Mouse (Mus musculus): ENCODE data around the gene Phlda1. TPM values are rescaled to one million over a fixed set of nuclear protein-coding genes. Genes with fewer than 3 reads are reported as not detected.

The Phlda1 gene
- polyA plus RNA-seq, 1 experiment from 2014 or later: 4.7 TPM

- Histone ChIP-seq H3K9me3 (replicated peaks; ENCODE audit: control insufficient read depth, low read length) (no peaks in the 10 kb centered on the region), H3K27me3 (ENCODE audit: control insufficient read depth, insufficient read depth, low read depth, low read length) (no peaks in the 10 kb centered on the region)
- no peak for ATAC-seq (ENCODE audit: low read depth)
Observed at GRCm38 (mm10) chr10:111518350-111518749, 12.3 kb downstream of the Phlda1 start.

GRCm38 (mm10) chr10:111519620-111520370 lies 13.7 kb downstream of the Phlda1 start:
- Histone ChIP-seq H3K36me3 (ENCODE audit: control insufficient read depth, insufficient read depth) (no peaks in the 10 kb centered on the region), H3K9ac (ENCODE audit: low read depth, low read length) (no peak overlapping the region)

More at GRCm38 (mm10) chr10:111518350-111518749, 12.3 kb downstream of the Phlda1 start:
- Histone ChIP-seq H3K4me2 (ENCODE audit: low read depth, low read length) (no peak overlapping the region), H3K27ac (ENCODE audit: low read length) (no peak overlapping the region), H3K4me3 (ENCODE audit: low read depth, low read length) (no peak overlapping the region), H3K9ac (ENCODE audit: low read depth, low read length) (no peak overlapping the region), H3K4me1 (ENCODE audit: control insufficient read depth, low read depth, low read length) (no peaks in the 10 kb centered on the region; the same call in none of the 2 replicates), H3K36me3 (ENCODE audit: control insufficient read depth, insufficient read depth) (no peaks in the 10 kb centered on the region)
- WGBS (ENCODE audit: insufficient replicate concordance): 66% methylated on average over 4 of the region's 4 CpGs

GRCm38 (mm10) chr10:111520621-111521020 lies 14.5 kb downstream of the Phlda1 start:
- Histone ChIP-seq H3K27me3 (ENCODE audit: control insufficient read depth, insufficient read depth, low read depth, low read length) (no peaks in the 10 kb centered on the region), H3K4me1 (ENCODE audit: control insufficient read depth, low read depth, low read length) (no peaks in the 10 kb centered on the region; the same call in none of the 2 replicates), H3K36me3 (ENCODE audit: control insufficient read depth, insufficient read depth) (no peaks in the 10 kb centered on the region), H3K4me2 (ENCODE audit: low read depth, low read length) (no peak overlapping the region), H3K4me3 (ENCODE audit: low read depth, low read length) (no peak overlapping the region), H3K27ac (ENCODE audit: low read length) (no peak overlapping the region), H3K9ac (ENCODE audit: low read depth, low read length) (no peak overlapping the region), H3K9me3 (replicated peaks; ENCODE audit: control insufficient read depth, low read length) (no peaks in the 10 kb centered on the region)
- ATAC-seq (ENCODE audit: low read depth): no peak
- whole genome bisulfite sequencing (ENCODE audit: insufficient replicate concordance): 70% methylated on average over 3 of the region's 3 CpGs

More at GRCm38 (mm10) chr10:111519620-111520370, 13.7 kb downstream of the Phlda1 start:
- Histone ChIP-seq H3K9me3 (replicated peaks; ENCODE audit: control insufficient read depth, low read length) (no peaks in the 10 kb centered on the region), H3K4me3 (ENCODE audit: low read depth, low read length) (no peak overlapping the region; the same call in 1 of the 2 replicates), H3K4me2 (ENCODE audit: low read depth, low read length) (no peak overlapping the region), H3K4me1 (ENCODE audit: control insufficient read depth, low read depth, low read length) (no peaks in the 10 kb centered on the region; the same call in none of the 2 replicates), H3K27ac (ENCODE audit: low read length) (no peak overlapping the region), H3K27me3 (ENCODE audit: control insufficient read depth, insufficient read depth, low read depth, low read length) (no peaks in the 10 kb centered on the region)
- no peak for ATAC-seq (ENCODE audit: low read depth)
- 48% methylated on average over 24 of the region's 24 CpGs for WGBS (ENCODE audit: insufficient replicate concordance)

DNA sequence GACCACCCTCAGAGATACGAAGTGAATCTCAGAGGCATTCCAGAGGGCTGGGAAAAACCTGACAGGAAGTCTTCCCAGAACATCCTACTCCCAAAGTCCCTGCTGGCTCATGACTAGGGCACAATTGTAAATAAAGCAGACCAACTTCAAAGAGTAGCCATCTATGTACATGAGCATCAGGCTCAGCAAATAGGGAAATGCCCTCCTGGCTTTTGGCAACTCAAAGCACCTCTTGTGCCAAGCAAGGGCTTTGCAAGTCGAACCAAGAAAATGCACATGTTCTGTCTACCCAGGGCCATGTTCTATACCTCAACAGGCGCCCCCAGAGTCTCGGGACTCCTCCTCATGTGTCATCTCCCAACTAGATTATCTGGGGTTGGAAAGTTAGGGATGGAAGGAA lies 15.6 kb downstream of the Phlda1 start:
- no peaks in the 10 kb centered on the region for H3K36me3 ChIP-seq (ENCODE audit: control insufficient read depth, insufficient read depth)
- WGBS (ENCODE audit: insufficient replicate concordance): 49% methylated on average over 4 of the region's 4 CpGs

GRCm38 (mm10) chr10:111522230-111522629 lies 16.1 kb downstream of the Phlda1 start:
- no peak overlapping the region for H3K4me3 ChIP-seq (ENCODE audit: low read depth, low read length)
- 63% methylated on average over 4 of the region's 4 CpGs for WGBS (ENCODE audit: insufficient replicate concordance)

More for the DNA sequence above, 15.6 kb downstream of the Phlda1 start:
- no peak overlapping the region for H3K9ac ChIP-seq (ENCODE audit: low read depth, low read length)
- no peak overlapping the region for H3K27ac ChIP-seq (ENCODE audit: low read length)
- no peaks in the 10 kb centered on the region for H3K27me3 ChIP-seq (ENCODE audit: control insufficient read depth, insufficient read depth, low read depth, low read length)
- no peak overlapping the region for H3K4me2 ChIP-seq (ENCODE audit: low read depth, low read length)
- no peaks in the 10 kb centered on the region for H3K9me3 ChIP-seq (replicated peaks; ENCODE audit: control insufficient read depth, low read length)
- no peak overlapping the region for H3K4me3 ChIP-seq (ENCODE audit: low read depth, low read length)
- ATAC-seq (ENCODE audit: low read depth): no peak
- no peaks in the 10 kb centered on the region; the same call in 1 of the 2 replicates for H3K4me1 ChIP-seq (ENCODE audit: control insufficient read depth, low read depth, low read length)

DNA sequence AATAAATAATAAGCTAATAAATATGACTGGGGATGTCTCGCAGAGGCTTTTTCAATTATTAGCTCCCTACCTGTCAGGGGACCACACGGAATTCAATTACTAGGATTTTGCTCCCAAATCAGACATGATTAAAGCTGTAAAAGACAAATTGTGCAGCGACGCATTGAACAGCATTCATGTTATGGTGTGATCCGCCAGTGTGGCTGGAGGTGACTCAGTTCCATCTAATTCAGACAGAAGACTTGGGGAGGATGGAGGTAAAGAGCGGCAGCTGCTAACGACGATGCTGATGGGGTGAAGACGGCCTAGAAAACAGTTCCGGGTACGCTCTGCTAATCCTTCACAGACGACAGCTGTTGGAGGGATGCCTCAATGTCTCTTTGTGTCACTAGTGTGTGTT lies 17.8 kb downstream of the Phlda1 start:
- H3K36me3 ChIP-seq (ENCODE audit: control insufficient read depth, insufficient read depth): no peaks in the 10 kb centered on the region
- ATAC-seq (ENCODE audit: low read depth): no peak
- WGBS (ENCODE audit: insufficient replicate concordance): 77% methylated on average over 12 of the region's 12 CpGs
- H3K9me3 ChIP-seq (replicated peaks; ENCODE audit: control insufficient read depth, low read length): no peaks in the 10 kb centered on the region
- no peaks in the 10 kb centered on the region for H3K27me3 ChIP-seq (ENCODE audit: control insufficient read depth, insufficient read depth, low read depth, low read length)
- H3K4me3 ChIP-seq (ENCODE audit: low read depth, low read length): no peak overlapping the region
- no peak overlapping the region for H3K27ac ChIP-seq (ENCODE audit: low read length)
- no peaks in the 10 kb centered on the region; the same call in 1 of the 2 replicates for H3K4me1 ChIP-seq (ENCODE audit: control insufficient read depth, low read depth, low read length)
- H3K9ac ChIP-seq (ENCODE audit: low read depth, low read length): no peak overlapping the region
- H3K4me2 ChIP-seq (ENCODE audit: low read depth, low read length): no peak overlapping the region

More at GRCm38 (mm10) chr10:111522230-111522629, 16.1 kb downstream of the Phlda1 start:
- H3K27me3 ChIP-seq (ENCODE audit: control insufficient read depth, insufficient read depth, low read depth, low read length): no peaks in the 10 kb centered on the region
- ATAC-seq (ENCODE audit: low read depth): no peak
- H3K36me3 ChIP-seq (ENCODE audit: control insufficient read depth, insufficient read depth): no peaks in the 10 kb centered on the region
- H3K9ac ChIP-seq (ENCODE audit: low read depth, low read length): no peak overlapping the region
- H3K27ac ChIP-seq (ENCODE audit: low read length): no peak overlapping the region
- H3K9me3 ChIP-seq (replicated peaks; ENCODE audit: control insufficient read depth, low read length): no peaks in the 10 kb centered on the region
- H3K4me1 ChIP-seq (ENCODE audit: control insufficient read depth, low read depth, low read length): no peaks in the 10 kb centered on the region; the same call in 1 of the 2 replicates
- no peak overlapping the region for H3K4me2 ChIP-seq (ENCODE audit: low read depth, low read length)

- WGBS (ENCODE audit: insufficient replicate concordance): 45% methylated on average over 5 of the region's 5 CpGs
- Histone ChIP-seq H3K4me1 (ENCODE audit: control insufficient read depth, low read depth, low read length) (no peaks in the 10 kb centered on the region), H3K36me3 (ENCODE audit: control insufficient read depth, insufficient read depth) (no peaks in the 10 kb centered on the region), H3K9me3 (replicated peaks; ENCODE audit: control insufficient read depth, low read length) (no peaks in the 10 kb centered on the region), H3K27ac (ENCODE audit: low read length) (no peak overlapping the region), H3K27me3 (ENCODE audit: control insufficient read depth, insufficient read depth, low read depth, low read length) (no peaks in the 10 kb centered on the region), H3K9ac (ENCODE audit: low read depth, low read length) (no peak overlapping the region), H3K4me2 (ENCODE audit: low read depth, low read length) (no peak overlapping the region), H3K4me3 (ENCODE audit: low read depth, low read length) (no peak overlapping the region)
- ATAC-seq (ENCODE audit: low read depth): no peak
Observed at GRCm38 (mm10) chr10:111527057-111527456, 21.0 kb downstream of the Phlda1 start.

DNA sequence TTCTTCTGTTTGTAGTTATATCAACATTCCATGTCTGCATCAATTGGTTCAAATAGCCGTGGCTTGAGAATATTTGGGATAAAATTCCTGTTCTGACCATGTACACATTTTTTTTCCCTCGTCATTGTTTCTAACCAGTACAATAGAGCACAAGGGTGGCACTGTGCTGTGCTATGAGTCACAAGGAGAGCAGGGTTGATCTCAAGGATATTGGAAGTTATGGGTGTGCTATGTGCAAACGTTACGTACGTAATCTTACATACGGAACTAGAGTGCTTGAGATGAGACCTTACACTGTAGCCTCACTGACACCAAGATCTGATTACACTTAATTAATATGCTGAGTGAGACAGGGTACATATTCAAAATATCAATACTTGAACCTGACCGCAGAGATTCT lies 21.5 kb downstream of the Phlda1 start:
- Histone ChIP-seq H3K27ac (ENCODE audit: low read length) (no peak overlapping the region), H3K27me3 (ENCODE audit: control insufficient read depth, insufficient read depth, low read depth, low read length) (no peaks in the 10 kb centered on the region), H3K4me1 (ENCODE audit: control insufficient read depth, low read depth, low read length) (no peaks in the 10 kb centered on the region), H3K4me3 (ENCODE audit: low read depth, low read length) (no peak overlapping the region), H3K9ac (ENCODE audit: low read depth, low read length) (no peak overlapping the region), H3K4me2 (ENCODE audit: low read depth, low read length) (no peak overlapping the region), H3K36me3 (ENCODE audit: control insufficient read depth, insufficient read depth) (no peaks in the 10 kb centered on the region), H3K9me3 (replicated peaks; ENCODE audit: control insufficient read depth, low read length) (no peaks in the 10 kb centered on the region)
- 67% methylated on average over 7 of the region's 7 CpGs for WGBS (ENCODE audit: insufficient replicate concordance)
- no peak for ATAC-seq (ENCODE audit: low read depth)

DNA sequence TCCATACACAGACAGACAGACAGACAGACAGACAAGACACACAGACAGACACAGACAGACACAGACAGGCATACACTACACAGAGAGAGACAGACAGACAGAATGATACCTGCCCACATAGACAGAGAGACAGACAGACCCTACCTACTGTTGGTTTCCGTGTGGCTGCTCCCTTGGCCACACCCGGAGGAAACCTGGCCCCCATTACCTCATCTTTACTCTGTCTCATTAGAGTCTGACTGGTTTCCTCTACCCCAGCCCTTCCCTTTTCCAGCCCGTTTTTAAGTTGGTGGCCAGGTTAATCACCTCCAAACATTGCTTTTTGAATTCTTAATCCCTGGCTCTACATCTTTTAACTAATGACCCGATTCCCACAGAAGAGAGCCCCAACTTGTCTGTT lies 22.2 kb downstream of the Phlda1 start:
- no peaks in the 10 kb centered on the region for H3K27me3 ChIP-seq (ENCODE audit: control insufficient read depth, insufficient read depth, low read depth, low read length)
- no peaks in the 10 kb centered on the region for H3K4me1 ChIP-seq (ENCODE audit: control insufficient read depth, low read depth, low read length)
- H3K9me3 ChIP-seq (replicated peaks; ENCODE audit: control insufficient read depth, low read length): no peaks in the 10 kb centered on the region
- no peak for ATAC-seq (ENCODE audit: low read depth)
- no peak overlapping the region for H3K4me3 ChIP-seq (ENCODE audit: low read depth, low read length)
- 33% methylated on average over 4 of the region's 4 CpGs for WGBS (ENCODE audit: insufficient replicate concordance)
- H3K4me2 ChIP-seq (ENCODE audit: low read depth, low read length): no peak overlapping the region
- no peaks in the 10 kb centered on the region for H3K36me3 ChIP-seq (ENCODE audit: control insufficient read depth, insufficient read depth)
- H3K9ac ChIP-seq (ENCODE audit: low read depth, low read length): no peak overlapping the region
- H3K27ac ChIP-seq (ENCODE audit: low read length): no peak overlapping the region

All from liver, embryonic 16.5 days (tissue).